Mouse (Mus musculus) limb, embryonic 12.5 days (tissue): ENCODE measurements at regions not wholly inside any gene's neighbourhood (a gene's known extent, or its start where the extent isn't known, plus 50 kb on each side); places are given as distances from the start of the nearest gene placed in this dataset.

Experiments used
- ATAC-seq: fragments of 200-750 bp; cut with Nextera tagmentation; 2 replicates; pipeline ENCODE4 v1.8.0; 2017; ENCODE audit warnings: low read depth, moderate TSS enrichment; ENCODE audit not compliant: insufficient number of reproducible peaks, insufficient read depth, low FRiP score, low TSS enrichment
- H3K27ac ChIP-seq: fragments of 300-500 bp; sonication (generic); 2 replicates; pipeline ENCODE4 v1.5.1; 2016; ENCODE audit warnings: mild to moderate bottlenecking, moderate library complexity
- H3K27me3 ChIP-seq: fragments of 300-500 bp; sonication (generic); 2 replicates; pipeline ENCODE4 v1.6.1; 2016; ENCODE audit warnings: mild to moderate bottlenecking, moderate library complexity
- H3K36me3 ChIP-seq: fragments of 300-500 bp; sonication (generic); 2 replicates; pipeline ENCODE4 v1.6.1; 2016; ENCODE audit warnings: mild to moderate bottlenecking, moderate library complexity
- H3K4me1 ChIP-seq: fragments of 300-500 bp; sonication (generic); replicated peaks from 2 replicates; pipeline ENCODE4 v1.6.1; 2016
- H3K4me2 ChIP-seq: fragments of 300-500 bp; sonication (generic); 2 replicates; pipeline ENCODE4 v1.6.1; 2016; ENCODE audit warnings: mild to moderate bottlenecking, moderate library complexity
- H3K4me3 ChIP-seq: fragments of 300-500 bp; sonication (generic); replicated peaks from 2 replicates; pipeline ENCODE4 v1.5.1; 2016; ENCODE audit warnings: mild to moderate bottlenecking
- H3K9ac ChIP-seq: fragments of 300-500 bp; sonication (generic); replicated peaks from 2 replicates; pipeline ENCODE4 v1.6.1; 2016; ENCODE audit warnings: mild to moderate bottlenecking, moderate library complexity
- H3K9me3 ChIP-seq: fragments of 300-500 bp; sonication (generic); 2 replicates; pipeline ENCODE4 v1.6.1; 2016; ENCODE audit warnings: mild to moderate bottlenecking, moderate library complexity
- WGBS: fragments of 180-500 bp; shearing (Covaris S2); methylation state at CpG from one replicate; pipeline ENCODE4 v1.1.7; 2016; 5-methylcytosine and 5-hydroxymethylcytosine counted together

- Histone ChIP-seq H3K4me2 (no peak overlapping the region), H3K4me1 (no peaks in the 10 kb centered on the region), H3K9ac (no peak overlapping the region), H3K27ac (no peak overlapping the region), H3K27me3 (no peaks in the 10 kb centered on the region), H3K4me3 (no peak overlapping the region), H3K9me3 (no peaks in the 10 kb centered on the region), H3K36me3 (no peaks in the 10 kb centered on the region)
- 71% methylated on average over 3 of the region's 3 CpGs for WGBS
- ATAC-seq = no peak
These were observed 858.6 kb downstream of the Adgrl3 start for GRCm38 (mm10) chr5:81878563-81878962.

DNA sequence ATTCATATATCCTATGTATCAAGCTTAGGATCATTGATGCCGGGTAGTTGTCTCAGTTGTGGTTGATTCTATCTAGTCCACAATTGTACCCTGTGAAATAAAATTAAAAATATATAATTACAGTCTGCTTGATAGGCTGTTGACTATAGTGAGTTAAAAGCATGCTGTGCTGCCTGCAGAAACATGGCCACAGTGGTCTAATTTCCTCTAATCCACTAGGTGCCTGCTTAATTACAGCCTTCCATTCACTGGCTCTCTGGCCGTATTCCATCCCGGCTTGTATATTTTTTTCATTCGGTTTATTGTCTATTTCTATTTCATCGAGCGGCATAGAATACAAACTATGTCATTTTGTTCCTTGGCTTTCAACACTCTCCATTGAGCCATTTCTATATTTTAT, 873.4 kb downstream of the Adgrl3 start:
- no peaks in the 10 kb centered on the region for H3K27me3 ChIP-seq
- no peaks in the 10 kb centered on the region for H3K36me3 ChIP-seq
- no peak overlapping the region for H3K4me2 ChIP-seq
- 75% methylated on average over 6 of the region's 6 CpGs for WGBS
- H3K4me3 ChIP-seq = no peak overlapping the region
- no peaks in the 10 kb centered on the region for H3K9me3 ChIP-seq
- no peak overlapping the region for H3K27ac ChIP-seq
- no peak for ATAC-seq
- H3K4me1 ChIP-seq = no peaks in the 10 kb centered on the region
- H3K9ac ChIP-seq = no peak overlapping the region

DNA sequence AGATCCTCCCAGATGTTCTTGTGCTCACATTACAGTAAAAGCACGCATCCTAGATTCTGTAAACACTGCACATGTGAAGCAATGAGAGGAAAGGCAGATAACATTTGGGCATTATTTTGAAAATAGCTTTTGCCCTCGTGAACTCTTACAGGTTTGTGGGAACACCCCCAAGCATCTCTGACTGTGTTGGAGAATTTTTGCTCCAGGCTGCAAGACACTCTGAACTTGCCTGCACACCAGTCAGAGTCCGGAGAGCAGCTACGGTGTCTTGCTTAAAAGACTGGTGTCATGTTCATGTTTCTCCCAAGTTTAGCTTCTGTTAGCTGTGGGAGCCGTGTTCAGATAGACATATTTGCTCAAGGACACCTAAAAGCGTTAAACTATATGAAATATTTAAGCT, 889.4 kb downstream of the Adgrl3 start:
- WGBS = 71% methylated on average over 6 of the region's 6 CpGs
- no peaks in the 10 kb centered on the region; the same call in 1 of the 2 replicates for H3K4me1 ChIP-seq
- ATAC-seq = no peak
- H3K4me2 ChIP-seq = no peak overlapping the region
- H3K27me3 ChIP-seq = no peaks in the 10 kb centered on the region
- no peak overlapping the region for H3K9ac ChIP-seq
- no peak overlapping the region for H3K27ac ChIP-seq
- H3K4me3 ChIP-seq = no peak overlapping the region
- H3K36me3 ChIP-seq = no peaks in the 10 kb centered on the region
- no peaks in the 10 kb centered on the region for H3K9me3 ChIP-seq

DNA sequence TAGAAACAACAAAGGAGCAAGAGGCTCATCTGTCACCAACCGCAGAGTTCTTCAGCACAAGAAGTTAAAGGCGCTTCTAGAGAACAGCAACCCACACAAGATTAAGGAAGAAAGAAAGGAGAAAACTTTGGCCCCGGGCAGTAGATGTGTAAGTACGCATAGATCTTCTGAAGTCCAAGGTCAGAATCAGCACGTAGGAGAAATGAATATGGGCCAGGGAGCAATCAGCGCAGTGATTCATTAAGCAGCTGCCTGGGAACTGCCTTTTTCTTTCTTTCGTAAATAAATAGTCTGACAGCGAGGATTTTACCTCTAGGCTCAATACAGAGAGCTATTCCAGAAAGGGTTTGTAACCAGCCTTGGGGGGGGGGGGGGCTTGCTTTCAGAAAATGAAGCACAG, 890.0 kb downstream of the Adgrl3 start:
- no peaks in the 10 kb centered on the region; the same call in 1 of the 2 replicates for H3K4me1 ChIP-seq
- WGBS = 68% methylated on average over 8 of the region's 8 CpGs
- no peak overlapping the region for H3K4me2 ChIP-seq
- H3K9ac ChIP-seq = no peak overlapping the region
- no peaks in the 10 kb centered on the region for H3K9me3 ChIP-seq
- H3K4me3 ChIP-seq = no peak overlapping the region
- H3K36me3 ChIP-seq = no peaks in the 10 kb centered on the region
- no peak overlapping the region for H3K27ac ChIP-seq
- no peaks in the 10 kb centered on the region for H3K27me3 ChIP-seq
- ATAC-seq = no peak

DNA sequence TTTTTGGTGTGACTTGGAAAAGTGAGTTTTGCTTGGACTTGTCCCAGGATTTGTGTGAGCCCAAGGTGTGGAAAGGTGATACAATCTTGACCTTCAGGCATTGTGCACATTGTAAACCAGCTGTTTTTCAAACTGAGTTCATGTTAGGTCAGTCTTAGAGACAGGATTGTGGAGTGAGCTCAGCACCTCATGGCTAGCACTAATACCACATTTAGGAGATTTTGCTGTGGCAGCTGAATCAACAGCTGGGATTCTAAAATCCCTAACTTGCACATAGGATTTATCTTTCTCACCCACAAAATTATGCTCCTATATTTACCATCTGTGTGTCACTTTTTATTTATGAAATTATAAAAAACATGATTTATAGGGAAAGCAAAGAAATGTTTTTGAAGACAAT, 896.7 kb downstream of the Adgrl3 start:
- Histone ChIP-seq H3K9ac (no peak overlapping the region), H3K36me3 (no peaks in the 10 kb centered on the region), H3K4me1 (no peaks in the 10 kb centered on the region; the same call in 1 of the 2 replicates), H3K4me3 (no peak overlapping the region), H3K9me3 (no peaks in the 10 kb centered on the region), H3K4me2 (no peak overlapping the region), H3K27ac (no peak overlapping the region), H3K27me3 (no peaks in the 10 kb centered on the region)
- ATAC-seq = no peak

- Histone ChIP-seq H3K27ac (no peak overlapping the region), H3K4me1 (no peaks in the 10 kb centered on the region), H3K9ac (no peak overlapping the region), H3K4me3 (no peak overlapping the region), H3K4me2 (no peak overlapping the region), H3K36me3 (no peaks in the 10 kb centered on the region), H3K27me3 (no peaks in the 10 kb centered on the region), H3K9me3 (no peaks in the 10 kb centered on the region)
- 87% methylated on average over 5 of the region's 5 CpGs for WGBS
- ATAC-seq = no peak
These were observed 920.9 kb downstream of the Adgrl3 start for GRCm38 (mm10) chr5:81940798-81941197.

DNA sequence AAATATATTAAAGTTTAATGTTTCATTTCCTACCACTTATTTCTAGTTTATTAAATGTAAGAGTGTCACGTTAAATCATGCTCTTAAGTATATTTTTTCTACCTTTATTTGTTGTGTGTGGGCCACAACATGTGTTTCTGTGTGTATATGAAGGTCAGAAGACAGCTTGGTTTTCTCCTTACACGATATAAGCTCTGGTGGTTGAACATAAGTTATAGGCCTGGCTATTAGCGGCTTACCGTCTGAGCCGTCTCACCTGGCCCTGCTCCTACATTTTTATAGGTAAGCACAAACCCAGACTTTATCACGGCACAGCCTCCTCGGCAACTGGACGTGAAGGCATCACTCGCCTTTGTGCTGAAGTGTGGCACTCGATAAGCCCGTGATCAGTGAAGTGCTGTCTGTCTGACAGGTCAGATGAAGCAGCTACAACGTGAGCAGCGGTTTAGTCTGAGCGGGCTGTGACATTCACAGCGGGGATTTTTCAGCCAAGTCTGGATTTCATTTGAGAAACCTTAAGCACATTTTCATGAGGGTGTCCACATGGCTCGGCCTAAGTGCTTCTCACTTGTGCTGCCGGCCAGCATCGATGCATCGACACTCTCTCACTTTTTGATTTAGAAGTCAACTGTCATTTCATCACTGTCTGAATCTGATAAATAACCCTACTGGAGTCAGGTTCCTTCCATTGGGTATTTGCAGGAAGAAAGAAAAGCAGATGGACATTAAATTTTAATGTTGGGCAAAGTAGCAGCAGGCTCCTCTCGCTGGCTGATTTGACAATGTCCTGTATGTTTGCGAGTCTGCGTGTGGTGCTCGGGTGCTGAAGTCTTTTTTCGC, 950.0 kb downstream of the Adgrl3 start:
- H3K36me3 ChIP-seq = no peaks in the 10 kb centered on the region
- 39% methylated on average over 24 of the region's 24 CpGs for WGBS

GRCm38 (mm10) chr5:81970525-81971011, 950.6 kb downstream of the Adgrl3 start:
- H3K4me3 ChIP-seq = no peak overlapping the region
- H3K9ac ChIP-seq = no peak overlapping the region
- no peak for ATAC-seq
- WGBS = 80% methylated on average over 8 of the region's 8 CpGs
- 0 out of 2 replicates have a peak overlapping the region, but pooled peaks have one; percentile 53 for H3K27ac ChIP-seq
- H3K4me2 ChIP-seq = peak overlapping the region; percentile 33
- H3K27me3 ChIP-seq = no peaks in the 10 kb centered on the region
- H3K36me3 ChIP-seq = no peaks in the 10 kb centered on the region
- no peaks in the 10 kb centered on the region for H3K9me3 ChIP-seq
- H3K4me1 ChIP-seq = peaks cover 9% of the 10 kb centered on the region

More for the DNA sequence above, 950.0 kb downstream of the Adgrl3 start:
- Histone ChIP-seq H3K9me3 (no peaks in the 10 kb centered on the region), H3K27ac (peak overlapping the region; percentile 53; the same call in 1 of the 2 replicates), H3K4me2 (peak overlapping the region; percentile 33), H3K4me3 (no peak overlapping the region), H3K9ac (no peak overlapping the region), H3K4me1 (peaks cover 9% of the 10 kb centered on the region), H3K27me3 (no peaks in the 10 kb centered on the region)
- peak; percentile 85; the same call in 1 of the 2 replicates for ATAC-seq

- no peak overlapping the region for H3K27ac ChIP-seq
These were observed 956.6 kb downstream of the Adgrl3 start for GRCm38 (mm10) chr5:81976515-81976914.

DNA sequence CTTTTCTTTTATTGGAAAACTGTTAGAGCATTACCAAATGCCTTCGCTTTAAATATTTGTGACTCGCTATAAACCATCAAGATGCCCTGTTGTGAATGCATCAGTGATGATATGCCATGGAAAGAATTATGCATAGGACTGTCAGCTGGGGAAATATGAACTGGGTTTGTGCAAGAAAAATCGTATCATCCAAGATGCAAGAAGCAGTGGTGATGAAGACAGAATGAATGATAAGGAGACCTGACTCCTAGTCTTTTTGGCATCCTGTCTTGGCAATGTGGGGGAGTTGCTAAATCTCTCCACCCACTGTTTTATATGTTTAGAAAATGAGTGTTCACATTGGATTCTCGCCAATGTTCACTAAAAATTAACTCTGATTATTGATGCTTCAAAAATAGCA, 963.4 kb downstream of the Adgrl3 start:
- H3K36me3 ChIP-seq = no peaks in the 10 kb centered on the region
- H3K27ac ChIP-seq = no peak overlapping the region
- H3K9me3 ChIP-seq = no peaks in the 10 kb centered on the region
- ATAC-seq = no peak
- H3K27me3 ChIP-seq = no peaks in the 10 kb centered on the region
- H3K9ac ChIP-seq = no peak overlapping the region
- no peak overlapping the region for H3K4me2 ChIP-seq
- 84% methylated on average over 4 of the region's 4 CpGs for WGBS
- no peaks in the 10 kb centered on the region for H3K4me1 ChIP-seq
- no peak overlapping the region for H3K4me3 ChIP-seq

More at GRCm38 (mm10) chr5:81976515-81976914, 956.6 kb downstream of the Adgrl3 start:
- Histone ChIP-seq H3K4me3 (no peak overlapping the region), H3K36me3 (no peaks in the 10 kb centered on the region), H3K9ac (no peak overlapping the region), H3K4me2 (no peak overlapping the region), H3K27me3 (no peaks in the 10 kb centered on the region), H3K4me1 (no peaks in the 10 kb centered on the region), H3K9me3 (no peaks in the 10 kb centered on the region)
- 90% methylated on average over 3 of the region's 3 CpGs for WGBS
- ATAC-seq = no peak

GRCm38 (mm10) chr5:81988069-81988468, 968.1 kb downstream of the Adgrl3 start:
- Histone ChIP-seq H3K4me2 (no peak overlapping the region), H3K27me3 (no peaks in the 10 kb centered on the region), H3K4me1 (no peaks in the 10 kb centered on the region), H3K36me3 (no peaks in the 10 kb centered on the region), H3K9me3 (no peaks in the 10 kb centered on the region), H3K9ac (no peak overlapping the region), H3K27ac (no peak overlapping the region), H3K4me3 (no peak overlapping the region)
- 74% methylated on average over 6 of the region's 6 CpGs for WGBS
- ATAC-seq = no peak

GRCm38 (mm10) chr5:82007955-82008354, 988.0 kb downstream of the Adgrl3 start:
- ATAC-seq = no peak
- H3K36me3 ChIP-seq = no peaks in the 10 kb centered on the region
- H3K4me1 ChIP-seq = no peaks in the 10 kb centered on the region
- H3K27me3 ChIP-seq = no peaks in the 10 kb centered on the region
- H3K4me2 ChIP-seq = no peak overlapping the region
- H3K9ac ChIP-seq = no peak overlapping the region
- no peaks in the 10 kb centered on the region for H3K9me3 ChIP-seq
- WGBS = 82% methylated on average over 2 of the region's 2 CpGs
- no peak overlapping the region for H3K4me3 ChIP-seq
- no peak overlapping the region for H3K27ac ChIP-seq
